Mouse (Mus musculus) neural tube, embryonic 10.5 days (tissue): ENCODE results near the gene Fam198a.
A peak's percentile ranks its signal among the peaks of the same experiment; 100 is the strongest.
"Not testable (repeated sequence)": the region's sequence is repeated elsewhere in the genome, so short reads cannot be mapped to it uniquely, and the experiment has no call there.

Experiments used
- DNase-seq: peaks from one replicate; pipeline ENCODE4 v3.0.0-alpha.2; 2017; ENCODE audit warnings: low spot score; ENCODE audit errors: extremely low spot score

The Fam198a gene

GRCm38 (mm10) chr9:122018782-122019395 is 68.1 kb downstream of the Fam198a start:
- peak; percentile 45 for DNase-seq

GRCm38 (mm10) chr9:122020321-122020720 is 69.5 kb downstream of the Fam198a start:
- DNase-seq = no peak

GRCm38 (mm10) chr9:122021171-122021570 is 70.4 kb downstream of the Fam198a start:
- not testable (repeated sequence) for DNase-seq

GRCm38 (mm10) chr9:122021581-122021980 is 70.8 kb downstream of the Fam198a start:
- no peak for DNase-seq

GRCm38 (mm10) chr9:122022776-122023175 is 72.0 kb downstream of the Fam198a start:
- DNase-seq = no peak

GRCm38 (mm10) chr9:122023873-122024272 is 73.1 kb downstream of the Fam198a start:
- DNase-seq = no peak

- no peak for DNase-seq
These were observed 73.6 kb downstream of the Fam198a start for GRCm38 (mm10) chr9:122024419-122024818.

GRCm38 (mm10) chr9:122025855-122026590 is 75.2 kb downstream of the Fam198a start:
- DNase-seq = no peak

- DNase-seq = no peak
These were observed 76.5 kb downstream of the Fam198a start for GRCm38 (mm10) chr9:122027081-122027913.

GRCm38 (mm10) chr9:122027914-122028745 is 77.3 kb downstream of the Fam198a start:
- no peak for DNase-seq

- DNase-seq = no peak
These were observed 79.0 kb downstream of the Fam198a start for GRCm38 (mm10) chr9:122029765-122030164.
